Mouse (Mus musculus) small intestine, adult 2 months (tissue): ENCODE measurements around the gene Mob3a.
A peak's percentile ranks its signal among the peaks of the same experiment; 100 is the strongest.

Experiments
- CTCF ChIP-seq: fragments of 200-500 bp; IDR thresholded peaks from 2 replicates; pipeline ENCODE4 v1.5.1; 2012; ENCODE audit warnings: low read depth, mild to moderate bottlenecking, control low read depth, inconsistent platforms, low read length, moderate library complexity, mixed read lengths; ENCODE audit not compliant: insufficient replicate concordance, insufficient read length; ENCODE audit errors: extremely low read depth
- POLR2A ChIP-seq: fragments of 200-500 bp; IDR thresholded peaks from 2 replicates; pipeline ENCODE4 v1.6.1; 2012; ENCODE audit warnings: low read depth, mild to moderate bottlenecking, control low read depth, inconsistent platforms, low read length, moderate library complexity

- TF ChIP-seq POLR2A (no peak), CTCF (peak; percentile 70; the same call in 1 of the 2 replicates)
These were observed 13.9 kb downstream of the Mob3a start for GRCm38 (mm10) chr10:80687850-80688249.
